Mouse (Mus musculus): ENCODE data around the gene Espn.

GRCm38 (mm10) chr4:152171543-152171942, 19.4 kb upstream of the Espn start:
- TF ChIP-seq POLR2A (IDR thresholded peaks at IDR 0.05; ENCODE audit: borderline replicate concordance, low read depth, low read length) (no peak), CTCF (IDR thresholded peaks at IDR 0.05; ENCODE audit: low read depth, low read length) (peak; percentile 26; the same call in 1 of the 2 replicates)

All from bone marrow macrophage, adult 2 months (primary cell).